Mouse (Mus musculus) MEL (cell line): ENCODE results near the gene Atp5s. TPM values are rescaled to one million over a fixed set of nuclear protein-coding genes. Genes with fewer than 3 reads are reported as not detected.
A peak's percentile ranks its signal among the peaks of the same experiment; 100 is the strongest.

ENCODE experiments used
- DNase-seq: peaks from one replicate; pipeline ENCODE4 v3.0.0; 2011; ENCODE audit warnings: low read depth, low spot score
- H3K27ac ChIP-seq: 2 replicates; pipeline ENCODE4 v1.5.1; 2012; ENCODE audit warnings: low read depth, mild to moderate bottlenecking, control low read depth, low read length, moderate library complexity; ENCODE audit not compliant: control insufficient read depth
- H3K27me3 ChIP-seq, 2 experiments: fragments of 150-350 bp in 1 of 2; sonication (generic) in 1 of 2; 2 replicates each; pipeline ENCODE4 v1.6.1; 2012; ENCODE audit warnings: low read length in 2 of 2, mild to moderate bottlenecking in 2 of 2, improper control_type of control experiment in 1 of 2, moderate library complexity in 1 of 2; ENCODE audit not compliant: insufficient read depth in 2 of 2, control insufficient read depth in 1 of 2
- H3K36me3 ChIP-seq, 2 experiments: 2 replicates each; pipeline ENCODE4 v1.6.1; 2012 to 2014; ENCODE audit warnings: low read length in 2 of 2, improper control_type of control experiment in 1 of 2, inconsistent platforms in 1 of 2, mild to moderate bottlenecking in 1 of 2; ENCODE audit not compliant: insufficient read depth in 2 of 2, control insufficient read depth in 1 of 2
- H3K4me1 ChIP-seq, 2 experiments: fragments of 150-350 bp in 1 of 2; sonication (generic) in 1 of 2; 2 replicates each; pipeline ENCODE4 v1.6.1; 2012; ENCODE audit warnings: low read length in 2 of 2, improper control_type of control experiment in 1 of 2, mild to moderate bottlenecking in 1 of 2; ENCODE audit not compliant: insufficient read depth in 2 of 2, control insufficient read depth in 1 of 2
- H3K4me3 ChIP-seq, 2 experiments: fragments of 150-350 bp in 1 of 2; sonication (generic) in 1 of 2; 2 replicates each; pipeline ENCODE4 v1.5.1; 2012; ENCODE audit warnings: low read depth in 2 of 2, low read length in 2 of 2, mild to moderate bottlenecking in 2 of 2, moderate library complexity in 2 of 2, control low read depth in 1 of 2, improper control_type of control experiment in 1 of 2; ENCODE audit not compliant: control insufficient read depth in 1 of 2, insufficient read depth in 1 of 2
- H3K79me2 ChIP-seq: 2 replicates; pipeline ENCODE4 v1.6.1; 2012; ENCODE audit warnings: mild to moderate bottlenecking, low read length, moderate library complexity; ENCODE audit not compliant: control insufficient read depth, poor library complexity, insufficient read depth
- H3K9ac ChIP-seq: 2 replicates; pipeline ENCODE4 v1.6.1; 2012; ENCODE audit warnings: low read depth, mild to moderate bottlenecking, control low read depth, low read length, moderate library complexity; ENCODE audit not compliant: control insufficient read depth, poor library complexity, severe bottlenecking
- H3K9me3 ChIP-seq: fragments of 150-350 bp; sonication (generic); replicated peaks from 2 replicates; pipeline ENCODE4 v1.6.1; 2012; ENCODE audit warnings: mild to moderate bottlenecking, low read length, improper control_type of control experiment, moderate library complexity; ENCODE audit not compliant: insufficient read depth
- BHLHE40 ChIP-seq: IDR thresholded peaks from 2 replicates; pipeline ENCODE4 v1.6.1; 2012; ENCODE audit warnings: low read depth, mild to moderate bottlenecking, inconsistent platforms, low read length, improper control_type of control experiment, borderline replicate concordance
- CHD1 ChIP-seq: IDR thresholded peaks from 2 replicates; pipeline ENCODE4 v1.6.1; 2012; ENCODE audit warnings: low read depth, mild to moderate bottlenecking, inconsistent platforms, low read length, improper control_type of control experiment
- CHD2 ChIP-seq: IDR thresholded peaks from 2 replicates; pipeline ENCODE4 v1.6.1; 2011; ENCODE audit warnings: low read length, improper control_type of control experiment
- CTCF ChIP-seq, 3 experiments: IDR thresholded peaks in 2 of 3; conservative IDR thresholded peaks in 1 of 3; 2 replicates each; pipeline ENCODE4 v1.5.1; 2011 to 2012; ENCODE audit warnings: low read length in 3 of 3, low read depth in 2 of 3, mild to moderate bottlenecking in 2 of 3, improper control_type of control experiment in 1 of 3, inconsistent platforms in 1 of 3, mixed read lengths in 1 of 3, moderate library complexity in 1 of 3; ENCODE audit not compliant: control insufficient read depth in 1 of 3, insufficient read depth in 1 of 3, poor library complexity in 1 of 3, severe bottlenecking in 1 of 3
- E2F4 ChIP-seq: IDR thresholded peaks from 2 replicates; pipeline ENCODE4 v1.6.1; 2011; ENCODE audit warnings: low read depth, low read length, improper control_type of control experiment, borderline replicate concordance
- EP300 ChIP-seq, 2 experiments: IDR thresholded peaks; 2 replicates each; pipeline ENCODE4 v1.6.1; 2011; ENCODE audit warnings: improper control_type of control experiment in 2 of 2, low read length in 2 of 2, low read depth in 1 of 2, mild to moderate bottlenecking in 1 of 2
- ETS1 ChIP-seq: IDR thresholded peaks from 2 replicates; pipeline ENCODE4 v1.6.1; 2012; ENCODE audit warnings: low read depth, mild to moderate bottlenecking, inconsistent platforms, low read length, improper control_type of control experiment, moderate library complexity
- GATA1 ChIP-seq: IDR thresholded peaks from 2 replicates; pipeline ENCODE4 v1.6.1; 2011; ENCODE audit warnings: low read depth, low read length, improper control_type of control experiment
- HCFC1 ChIP-seq: IDR thresholded peaks from 2 replicates; pipeline ENCODE4 v1.6.1; 2012; ENCODE audit warnings: low read depth, mild to moderate bottlenecking, inconsistent platforms, low read length, improper control_type of control experiment, moderate library complexity
- JUND ChIP-seq: IDR thresholded peaks from 2 replicates; pipeline ENCODE4 v1.6.1; 2011; ENCODE audit warnings: low read depth, mild to moderate bottlenecking, improper control_type of control experiment, low read length
- KAT2A ChIP-seq: conservative IDR thresholded peaks from 2 replicates; pipeline ENCODE4 v1.6.1; 2012; ENCODE audit warnings: low read depth, low read length, improper control_type of control experiment, inconsistent platforms
- MAFK ChIP-seq: IDR thresholded peaks from 2 replicates; pipeline ENCODE4 v1.6.1; 2011; ENCODE audit warnings: low read depth, mild to moderate bottlenecking, low read length, improper control_type of control experiment, borderline replicate concordance
- MAX ChIP-seq: IDR thresholded peaks from 2 replicates; pipeline ENCODE4 v1.6.1; 2011; ENCODE audit warnings: low read length, improper control_type of control experiment
- MAZ ChIP-seq: IDR thresholded peaks from 2 replicates; pipeline ENCODE4 v1.6.1; 2012; ENCODE audit warnings: low read depth, mild to moderate bottlenecking, inconsistent platforms, low read length, improper control_type of control experiment
- MEF2A ChIP-seq: IDR thresholded peaks from 2 replicates; pipeline ENCODE4 v1.6.1; 2014; ENCODE audit warnings: low read depth, mild to moderate bottlenecking, inconsistent platforms, low read length, improper control_type of control experiment; ENCODE audit not compliant: poor library complexity, insufficient replicate concordance, severe bottlenecking; ENCODE audit errors: extremely low read depth
- MYB ChIP-seq: IDR thresholded peaks from 2 replicates; pipeline ENCODE4 v1.6.1; 2011; ENCODE audit warnings: mild to moderate bottlenecking, low read depth, low read length, improper control_type of control experiment
- MYC ChIP-seq: IDR thresholded peaks from 2 replicates; pipeline ENCODE4 v1.6.1; 2011; ENCODE audit warnings: low read depth, mild to moderate bottlenecking, low read length, improper control_type of control experiment, moderate library complexity
- NELFE ChIP-seq: IDR thresholded peaks from 2 replicates; pipeline ENCODE4 v1.6.1; 2011; ENCODE audit warnings: low read depth, low read length, improper control_type of control experiment
- POLR2A ChIP-seq, 2 experiments: IDR thresholded peaks; 2 replicates each; pipeline ENCODE4 v1.6.1; 2011 to 2012; ENCODE audit warnings: low read length in 2 of 2, mild to moderate bottlenecking in 2 of 2, control low read depth in 1 of 2, improper control_type of control experiment in 1 of 2, low read depth in 1 of 2, moderate library complexity in 1 of 2; ENCODE audit not compliant: control insufficient read depth in 1 of 2, insufficient read depth in 1 of 2, poor library complexity in 1 of 2
- POLR2AphosphoS2 ChIP-seq: IDR thresholded peaks from 2 replicates; pipeline ENCODE4 v1.6.1; 2011; ENCODE audit warnings: low read length, improper control_type of control experiment
- POLR2AphosphoS5 ChIP-seq: IDR thresholded peaks from 2 replicates; pipeline ENCODE4 v1.6.1; 2012; ENCODE audit warnings: low read depth, borderline replicate concordance, mild to moderate bottlenecking, inconsistent platforms, low read length, moderate library complexity, mixed read lengths
- SIN3A ChIP-seq: IDR thresholded peaks from 2 replicates; pipeline ENCODE4 v1.6.1; 2012; ENCODE audit warnings: low read length, improper control_type of control experiment, inconsistent platforms
- SMC3 ChIP-seq: IDR thresholded peaks from 2 replicates; pipeline ENCODE4 v1.6.1; 2011; ENCODE audit warnings: low read depth, low read length, improper control_type of control experiment
- TAL1 ChIP-seq: IDR thresholded peaks from 2 replicates; pipeline ENCODE4 v1.6.1; 2012; ENCODE audit warnings: mild to moderate bottlenecking, inconsistent platforms, low read length, moderate library complexity, mixed read lengths
- TBP ChIP-seq: IDR thresholded peaks from 2 replicates; pipeline ENCODE4 v1.8.0; 2011; ENCODE audit warnings: low read depth, low read length, improper control_type of control experiment
- TCF12 ChIP-seq: IDR thresholded peaks from 2 replicates; pipeline ENCODE4 v1.6.1; 2014; ENCODE audit warnings: low read depth, mild to moderate bottlenecking, inconsistent platforms, low read length, improper control_type of control experiment, moderate library complexity
- UBTF ChIP-seq: IDR thresholded peaks from 2 replicates; pipeline ENCODE4 v1.6.1; 2012; ENCODE audit warnings: low read depth, mild to moderate bottlenecking, inconsistent platforms, low read length, improper control_type of control experiment, moderate library complexity, borderline replicate concordance; ENCODE audit not compliant: insufficient read depth
- USF1 ChIP-seq: IDR thresholded peaks from 2 replicates; pipeline ENCODE4 v1.6.1; 2014; ENCODE audit warnings: low read depth, mild to moderate bottlenecking, inconsistent platforms, low read length, improper control_type of control experiment, moderate library complexity
- USF2 ChIP-seq, 2 experiments: IDR thresholded peaks; 2 replicates each; pipeline ENCODE4 v1.6.1; 2011 to 2012; ENCODE audit warnings: improper control_type of control experiment in 2 of 2, low read length in 2 of 2, borderline replicate concordance in 1 of 2, inconsistent platforms in 1 of 2, low read depth in 1 of 2, mild to moderate bottlenecking in 1 of 2; ENCODE audit not compliant: insufficient read depth in 1 of 2
- ZC3H11A ChIP-seq: IDR thresholded peaks from 2 replicates; pipeline ENCODE4 v1.6.1; 2012; ENCODE audit warnings: low read depth, mild to moderate bottlenecking, inconsistent platforms, low read length, improper control_type of control experiment
- ZKSCAN1 ChIP-seq: IDR thresholded peaks from 2 replicates; pipeline ENCODE4 v1.6.1; 2012; ENCODE audit warnings: low read depth, mild to moderate bottlenecking, inconsistent platforms, low read length, improper control_type of control experiment, moderate library complexity
- ZMIZ1 ChIP-seq: IDR thresholded peaks from 2 replicates; pipeline ENCODE4 v1.6.1; 2012; ENCODE audit warnings: low read depth, mild to moderate bottlenecking, inconsistent platforms, low read length, improper control_type of control experiment, moderate library complexity
- ZNF384 ChIP-seq: IDR thresholded peaks from 2 replicates; pipeline ENCODE4 v1.6.1; 2012; ENCODE audit warnings: low read depth, mild to moderate bottlenecking, inconsistent platforms, low read length, improper control_type of control experiment
- polyA plus RNA-seq, 2 experiments: library from polyadenylated mRNA; stranded (reverse) in 1 of 2; unstranded in 1 of 2; fragments of >175 nt in 1 of 2; fragments of >200 nt in 1 of 2; gene quantifications; 2 replicates each; pipeline versions ENCODE4 v1.2.1 to v1.2.4; 2012; ENCODE audit warnings: low replicate concordance in 2 of 2, low read depth in 1 of 2; ENCODE audit not compliant: insufficient read length in 2 of 2, insufficient read depth in 1 of 2, missing spikeins in 1 of 2
- total RNA-seq: library from RNA; depleted of rRNA; stranded (reverse); fragments of 300-350 nt; gene quantifications from 2 replicates; pipeline ENCODE4 v1.2.3, GENCODE M21; 2012

Atp5s gene
- total and polyA plus RNA-seq, 3 experiments: 12.7 to 13.7 TPM; not detected in 1

- TF ChIP-seq MYB (no peak), TAL1 (no peak), ZC3H11A (no peak), KAT2A (no peak), JUND (no peak), UBTF (no peak), MAZ (0 out of 2 replicates have a peak, but pooled peaks have one; percentile 38), CHD2 (no peak), MAX (no peak; the same call in none of the 2 replicates), MAFK (no peak), POLR2A (IDR thresholded peaks at IDR 0.05; ENCODE audit: control insufficient read depth in 1 of 2, insufficient read depth in 1 of 2, low read depth in 1 of 2, low read length in 2 of 2, poor library complexity in 1 of 2) (no peak), GATA1 (no peak), NELFE (peak; percentile 11; the same call in 1 of the 2 replicates), USF1 (no peak), ZKSCAN1 (no peak), SIN3A (peak; percentile 39; the same call in 1 of the 2 replicates), BHLHE40 (no peak), USF2 (IDR thresholded peaks at IDR 0.05; ENCODE audit: borderline replicate concordance in 1 of 2, insufficient read depth in 1 of 2, low read depth in 1 of 2, low read length in 2 of 2) (no peak), SMC3 (no peak), ETS1 (no peak)
Measured at GRCm38 (mm10) chr12:69682788-69683419, 41.8 kb upstream of the Atp5s start (continued).

DNA sequence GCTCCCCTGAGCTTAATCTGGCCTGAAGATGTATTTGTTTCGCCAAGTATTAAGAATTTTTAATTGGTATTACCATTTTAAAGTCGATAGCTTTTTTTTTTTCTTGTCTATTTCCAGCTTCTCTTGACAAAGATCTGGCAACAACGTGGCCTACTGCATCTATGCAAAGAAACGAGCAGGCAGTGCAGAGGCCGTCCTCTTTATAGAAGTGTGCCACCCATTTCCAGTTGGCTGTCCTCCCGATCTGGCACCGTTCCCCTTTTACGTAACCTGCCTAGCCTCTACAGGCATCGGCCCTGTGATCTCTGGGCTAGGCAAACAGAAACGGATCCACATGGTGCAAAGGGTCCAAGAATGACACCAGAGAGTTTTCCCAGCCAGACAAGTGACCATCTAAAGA is 41.2 kb upstream of the Atp5s start:
- peak overlapping the region; percentile 99 for H3K9ac ChIP-seq
- H3K36me3 ChIP-seq: peaks cover 0 to 9% of the 10 kb centered on the region in 2 experiments; a peak in 2 of 4 replicates
- no peaks in the 10 kb centered on the region for H3K27me3 ChIP-seq
- peak overlapping the region; percentile 71 for H3K27ac ChIP-seq
- H3K79me2 ChIP-seq: peaks cover 33% of the 10 kb centered on the region
- H3K4me1 ChIP-seq: peaks cover 9 to 13% of the 10 kb centered on the region in 2 experiments; a peak in 2 of 4 replicates
- peak; percentile 96 for DNase-seq
- H3K4me3 ChIP-seq: peak overlapping the region; percentile 30 to 91
- no peaks in the 10 kb centered on the region for H3K9me3 ChIP-seq
- no peak for TF ChIP-seq POLR2AphosphoS5
- TF ChIP-seq CTCF (IDR thresholded peaks at IDR 0.05 in 2 of 3, conservative IDR thresholded peaks at IDR 0.05 in 1 of 3; ENCODE audit: control insufficient read depth in 1 of 3, insufficient read depth in 1 of 3, low read depth in 2 of 3, low read length in 3 of 3, poor library complexity in 1 of 3, severe bottlenecking in 1 of 3): no peak
- no peak; the same call in 1 of the 2 replicates for TF ChIP-seq TCF12
- TF ChIP-seq CHD1: no peak
- no peak for TF ChIP-seq MAFK
- peak; percentile 57; the same call in 1 of the 2 replicates for TF ChIP-seq MYC
- TF ChIP-seq ZNF384: peak; percentile 57
- no peak for TF ChIP-seq EP300 (IDR thresholded peaks at IDR 0.05; ENCODE audit: low read depth in 1 of 2, low read length in 2 of 2)
- no peak for TF ChIP-seq ZMIZ1
- TF ChIP-seq ETS1: peak; percentile 79
- TF ChIP-seq BHLHE40: peak; percentile 31; the same call in 1 of the 2 replicates
- TF ChIP-seq MEF2A: no peak
- no peak for TF ChIP-seq MYB
- TF ChIP-seq NELFE: peak; percentile 48
- no peak for TF ChIP-seq TAL1
- TF ChIP-seq POLR2AphosphoS2: no peak
- peak in 1 of 2 experiments; percentile 78; a peak in 2 of 4 replicates for TF ChIP-seq POLR2A (IDR thresholded peaks at IDR 0.05; ENCODE audit: control insufficient read depth in 1 of 2, insufficient read depth in 1 of 2, low read depth in 1 of 2, low read length in 2 of 2, poor library complexity in 1 of 2)
- no peak for TF ChIP-seq JUND
- no peak; the same call in 1 of the 2 replicates for TF ChIP-seq GATA1
- no peak for TF ChIP-seq E2F4
- TF ChIP-seq SIN3A: peak; percentile 79
- no peak; the same call in 1 of the 2 replicates for TF ChIP-seq HCFC1
- TF ChIP-seq TBP: peak; percentile 88
